Mouse (Mus musculus): ENCODE measurements around the gene Gigyf1.

DNA sequence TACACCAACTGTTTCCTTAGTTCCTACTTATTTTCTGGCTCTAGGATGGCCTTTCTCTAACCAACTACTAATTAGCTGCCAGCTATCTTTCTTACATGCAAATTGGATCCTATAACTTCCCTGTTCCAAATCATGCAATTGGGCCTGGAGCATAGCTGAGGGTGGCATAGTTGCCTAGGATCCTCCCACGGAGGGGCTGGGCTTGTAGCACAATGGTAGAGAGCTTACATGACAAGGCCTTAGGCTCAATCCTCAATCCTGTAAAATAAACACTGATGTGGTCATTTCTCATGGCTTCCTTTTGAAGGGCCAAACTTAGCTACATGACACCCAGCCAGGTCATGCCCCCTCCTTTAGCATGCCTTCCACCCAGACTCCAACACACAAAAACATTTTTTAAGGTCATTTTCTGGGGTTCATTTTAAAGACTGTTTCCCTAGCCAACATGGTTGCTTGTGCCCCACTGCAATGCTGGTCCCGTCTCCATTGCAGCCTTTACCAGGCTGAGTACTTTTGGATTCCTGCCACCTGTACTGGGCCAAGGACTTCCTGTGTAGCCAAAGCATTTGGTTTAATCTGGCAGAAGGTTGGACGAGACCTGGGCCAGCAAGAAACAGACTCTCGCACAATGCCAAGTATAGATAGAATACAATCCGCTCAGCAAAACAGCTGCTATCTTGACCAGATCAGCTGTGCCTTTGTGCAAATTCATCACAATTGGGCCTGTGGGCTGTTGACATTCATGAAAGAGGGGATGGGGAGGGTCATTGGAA, 23.6 kb downstream of the Gigyf1 start:
- TF ChIP-seq EP300 (IDR thresholded peaks at IDR 0.05; ENCODE audit: low read depth) (no peak), CTCF (IDR thresholded peaks at IDR 0.05; ENCODE audit: low read depth) (no peak)
